Mouse (Mus musculus): ENCODE data around the gene Gm20388. TPM values are rescaled to one million over a fixed set of nuclear protein-coding genes. Genes with fewer than 3 reads are reported as not detected.

The Gm20388 gene
- polyA plus RNA-seq, 1 experiment from 2014 or later, result not detected

- H3K9ac ChIP-seq (ENCODE audit: low read length), result no peak overlapping the region
- H3K4me3 ChIP-seq (ENCODE audit: control insufficient read depth in 1 of 2, insufficient read depth in 1 of 2, low read depth in 1 of 2, low read length in 2 of 2), result no peak overlapping the region
- 79% methylated on average over 9 of the region's 9 CpGs for WGBS
- peaks cover 76% of the 10 kb centered on the region for H3K36me3 ChIP-seq (ENCODE audit: control insufficient read depth, insufficient read depth, low read length)
- H3K27ac ChIP-seq (replicated peaks in 1 of 2; ENCODE audit: control insufficient read depth in 1 of 2, insufficient read depth in 1 of 2, low read depth in 2 of 2, low read length in 2 of 2), result no peak overlapping the region
- no peaks in the 10 kb centered on the region for H3K27me3 ChIP-seq (ENCODE audit: control insufficient read depth, insufficient read depth, low read length)
- no peaks in the 10 kb centered on the region for H3K9me3 ChIP-seq (ENCODE audit: control insufficient read depth, low read length)
- no peaks in the 10 kb centered on the region; a peak in 1 of 4 replicates for H3K4me1 ChIP-seq (ENCODE audit: control insufficient read depth in 2 of 2, insufficient read depth in 2 of 2, low read length in 2 of 2)
- no peak for ATAC-seq (ENCODE audit: insufficient number of reproducible peaks, insufficient read depth, low FRiP score, low read depth)
- H3K4me2 ChIP-seq (ENCODE audit: low read length), result no peak overlapping the region
Observed at GRCm38 (mm10) chr8:121990506-121991255, 2080.0 kb downstream of the Gm20388 start.

GRCm38 (mm10) chr8:121991611-121992010, 2081.0 kb downstream of the Gm20388 start:
- no peak overlapping the region for H3K4me2 ChIP-seq (ENCODE audit: low read length)
- 86% methylated on average over 7 of the region's 7 CpGs for WGBS
- no peaks in the 10 kb centered on the region for H3K9me3 ChIP-seq (ENCODE audit: control insufficient read depth, low read length)
- H3K4me3 ChIP-seq (ENCODE audit: control insufficient read depth in 1 of 2, insufficient read depth in 1 of 2, low read depth in 1 of 2, low read length in 2 of 2), result no peak overlapping the region
- peaks cover 79% of the 10 kb centered on the region for H3K36me3 ChIP-seq (ENCODE audit: control insufficient read depth, insufficient read depth, low read length)
- H3K27ac ChIP-seq (replicated peaks in 1 of 2; ENCODE audit: control insufficient read depth in 1 of 2, insufficient read depth in 1 of 2, low read depth in 2 of 2, low read length in 2 of 2), result no peak overlapping the region
- H3K4me1 ChIP-seq (ENCODE audit: control insufficient read depth in 2 of 2, insufficient read depth in 2 of 2, low read length in 2 of 2), result no peaks in the 10 kb centered on the region; a peak in 1 of 4 replicates
- H3K9ac ChIP-seq (ENCODE audit: low read length), result no peak overlapping the region
- no peak for ATAC-seq (ENCODE audit: insufficient number of reproducible peaks, insufficient read depth, low FRiP score, low read depth)
- H3K27me3 ChIP-seq (ENCODE audit: control insufficient read depth, insufficient read depth, low read length), result no peaks in the 10 kb centered on the region

GRCm38 (mm10) chr8:121992911-121993310, 2082.3 kb downstream of the Gm20388 start:
- no peak overlapping the region for H3K4me2 ChIP-seq (ENCODE audit: low read length)
- no peak overlapping the region for H3K27ac ChIP-seq (replicated peaks in 1 of 2; ENCODE audit: control insufficient read depth in 1 of 2, insufficient read depth in 1 of 2, low read depth in 2 of 2, low read length in 2 of 2)
- no peak overlapping the region for H3K4me3 ChIP-seq (ENCODE audit: control insufficient read depth in 1 of 2, insufficient read depth in 1 of 2, low read depth in 1 of 2, low read length in 2 of 2)
- H3K27me3 ChIP-seq (ENCODE audit: control insufficient read depth, insufficient read depth, low read length), result no peaks in the 10 kb centered on the region
- no peaks in the 10 kb centered on the region for H3K9me3 ChIP-seq (ENCODE audit: control insufficient read depth, low read length)
- no peak for ATAC-seq (ENCODE audit: insufficient number of reproducible peaks, insufficient read depth, low FRiP score, low read depth)
- H3K9ac ChIP-seq (ENCODE audit: low read length), result no peak overlapping the region
- WGBS, result 84% methylated on average over 4 of the region's 4 CpGs
- H3K36me3 ChIP-seq (ENCODE audit: control insufficient read depth, insufficient read depth, low read length), result peaks cover 80% of the 10 kb centered on the region
- H3K4me1 ChIP-seq (ENCODE audit: control insufficient read depth in 2 of 2, insufficient read depth in 2 of 2, low read length in 2 of 2), result no peaks in the 10 kb centered on the region; a peak in 1 of 4 replicates

GRCm38 (mm10) chr8:121995112-121995511, 2084.5 kb downstream of the Gm20388 start:
- Histone ChIP-seq H3K36me3 (ENCODE audit: control insufficient read depth, insufficient read depth, low read length) (peaks cover 79% of the 10 kb centered on the region), H3K4me1 (ENCODE audit: control insufficient read depth in 2 of 2, insufficient read depth in 2 of 2, low read length in 2 of 2) (no peaks in the 10 kb centered on the region; a peak in 1 of 4 replicates), H3K9me3 (ENCODE audit: control insufficient read depth, low read length) (no peaks in the 10 kb centered on the region), H3K27ac (replicated peaks in 1 of 2; ENCODE audit: control insufficient read depth in 1 of 2, insufficient read depth in 1 of 2, low read depth in 2 of 2, low read length in 2 of 2) (no peak overlapping the region), H3K4me3 (ENCODE audit: control insufficient read depth in 1 of 2, insufficient read depth in 1 of 2, low read depth in 1 of 2, low read length in 2 of 2) (no peak overlapping the region), H3K4me2 (ENCODE audit: low read length) (no peak overlapping the region), H3K27me3 (ENCODE audit: control insufficient read depth, insufficient read depth, low read length) (no peaks in the 10 kb centered on the region), H3K9ac (ENCODE audit: low read length) (no peak overlapping the region)
- WGBS, result 46% methylated on average over 4 of the region's 4 CpGs
- no peak for ATAC-seq (ENCODE audit: insufficient number of reproducible peaks, insufficient read depth, low FRiP score, low read depth)

- Histone ChIP-seq H3K4me3 (ENCODE audit: control insufficient read depth in 1 of 2, insufficient read depth in 1 of 2, low read depth in 1 of 2, low read length in 2 of 2) (no peak overlapping the region), H3K36me3 (ENCODE audit: control insufficient read depth, insufficient read depth, low read length) (peaks cover 77% of the 10 kb centered on the region), H3K4me1 (ENCODE audit: control insufficient read depth in 2 of 2, insufficient read depth in 2 of 2, low read length in 2 of 2) (no peaks in the 10 kb centered on the region; a peak in 1 of 4 replicates), H3K9me3 (ENCODE audit: control insufficient read depth, low read length) (no peaks in the 10 kb centered on the region), H3K4me2 (ENCODE audit: low read length) (no peak overlapping the region), H3K9ac (ENCODE audit: low read length) (no peak overlapping the region), H3K27ac (replicated peaks in 1 of 2; ENCODE audit: control insufficient read depth in 1 of 2, insufficient read depth in 1 of 2, low read depth in 2 of 2, low read length in 2 of 2) (no peak overlapping the region), H3K27me3 (ENCODE audit: control insufficient read depth, insufficient read depth, low read length) (no peaks in the 10 kb centered on the region)
- 84% methylated on average over 3 of the region's 3 CpGs for WGBS
- ATAC-seq (ENCODE audit: insufficient number of reproducible peaks, insufficient read depth, low FRiP score, low read depth), result no peak
Observed at GRCm38 (mm10) chr8:121995895-121996294, 2085.3 kb downstream of the Gm20388 start.

- no peak overlapping the region for H3K9ac ChIP-seq (ENCODE audit: low read length)
- ATAC-seq (ENCODE audit: insufficient number of reproducible peaks, insufficient read depth, low FRiP score, low read depth), result no peak
- no peak overlapping the region for H3K4me3 ChIP-seq (ENCODE audit: control insufficient read depth in 1 of 2, insufficient read depth in 1 of 2, low read depth in 1 of 2, low read length in 2 of 2)
- H3K4me2 ChIP-seq (ENCODE audit: low read length), result no peak overlapping the region
- WGBS, result 79% methylated on average over 4 of the region's 4 CpGs
- no peaks in the 10 kb centered on the region; a peak in 1 of 4 replicates for H3K4me1 ChIP-seq (ENCODE audit: control insufficient read depth in 2 of 2, insufficient read depth in 2 of 2, low read length in 2 of 2)
- no peaks in the 10 kb centered on the region for H3K27me3 ChIP-seq (ENCODE audit: control insufficient read depth, insufficient read depth, low read length)
- no peaks in the 10 kb centered on the region for H3K9me3 ChIP-seq (ENCODE audit: control insufficient read depth, low read length)
- peaks cover 79% of the 10 kb centered on the region for H3K36me3 ChIP-seq (ENCODE audit: control insufficient read depth, insufficient read depth, low read length)
- no peak overlapping the region for H3K27ac ChIP-seq (replicated peaks in 1 of 2; ENCODE audit: control insufficient read depth in 1 of 2, insufficient read depth in 1 of 2, low read depth in 2 of 2, low read length in 2 of 2)
Observed at GRCm38 (mm10) chr8:121998631-121999030, 2088.0 kb downstream of the Gm20388 start.

GRCm38 (mm10) chr8:121999211-121999610, 2088.6 kb downstream of the Gm20388 start:
- no peak overlapping the region for H3K4me3 ChIP-seq (ENCODE audit: control insufficient read depth in 1 of 2, insufficient read depth in 1 of 2, low read depth in 1 of 2, low read length in 2 of 2)
- WGBS, result 88% methylated on average over 5 of the region's 5 CpGs
- H3K9me3 ChIP-seq (ENCODE audit: control insufficient read depth, low read length), result no peaks in the 10 kb centered on the region
- no peaks in the 10 kb centered on the region for H3K27me3 ChIP-seq (ENCODE audit: control insufficient read depth, insufficient read depth, low read length)
- no peak overlapping the region for H3K9ac ChIP-seq (ENCODE audit: low read length)
- H3K4me2 ChIP-seq (ENCODE audit: low read length), result no peak overlapping the region
- no peak overlapping the region for H3K27ac ChIP-seq (replicated peaks in 1 of 2; ENCODE audit: control insufficient read depth in 1 of 2, insufficient read depth in 1 of 2, low read depth in 2 of 2, low read length in 2 of 2)
- ATAC-seq (ENCODE audit: insufficient number of reproducible peaks, insufficient read depth, low FRiP score, low read depth), result no peak
- H3K36me3 ChIP-seq (ENCODE audit: control insufficient read depth, insufficient read depth, low read length), result peaks cover 82% of the 10 kb centered on the region
- no peaks in the 10 kb centered on the region; a peak in 1 of 4 replicates for H3K4me1 ChIP-seq (ENCODE audit: control insufficient read depth in 2 of 2, insufficient read depth in 2 of 2, low read length in 2 of 2)

Data from heart, embryonic 14.5 days (tissue).